Mouse (Mus musculus) heart, adult 8-10 months (tissue): ENCODE results near the gene Tmprss9. TPM values are rescaled to one million over a fixed set of nuclear protein-coding genes. Genes with fewer than 3 reads are reported as not detected.

Experiments
- DNase-seq: peaks from one replicate; pipeline ENCODE4 v3.0.0; 2022; ENCODE audit warnings: low spot score
- microRNA-seq: library from miRNA; unstranded; fragments of <30 nt; microRNA quantifications from one replicate; pipeline ENCODE4 v1.2.0, GENCODE M21; 2022
- total RNA-seq, 4 experiments: library from RNA; stranded (reverse); gene quantifications; 2 replicates each; pipeline ENCODE4 v1.2.4; 2022

Tmprss9 gene
- total RNA-seq, 4 experiments from 2014 or later = not detected

DNA sequence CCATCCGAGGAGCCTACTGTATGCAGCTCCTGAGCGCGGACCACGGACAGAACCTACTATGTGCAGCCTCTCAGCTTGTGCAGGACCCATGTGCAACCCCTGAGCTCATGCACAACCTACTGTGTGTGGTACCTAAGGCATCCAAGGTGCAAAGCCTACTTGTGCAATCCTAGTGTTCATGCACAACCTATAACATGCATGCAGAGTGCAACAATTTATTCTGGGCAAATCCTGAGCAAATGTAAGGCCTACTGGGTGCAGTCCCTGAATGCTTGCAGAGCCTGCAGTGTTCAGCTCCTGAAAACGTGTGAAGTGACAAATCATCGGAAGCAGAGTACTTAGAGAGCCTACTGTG, 65.1 kb downstream of the Tmprss9 start:
- DNase-seq = no peak

DNA sequence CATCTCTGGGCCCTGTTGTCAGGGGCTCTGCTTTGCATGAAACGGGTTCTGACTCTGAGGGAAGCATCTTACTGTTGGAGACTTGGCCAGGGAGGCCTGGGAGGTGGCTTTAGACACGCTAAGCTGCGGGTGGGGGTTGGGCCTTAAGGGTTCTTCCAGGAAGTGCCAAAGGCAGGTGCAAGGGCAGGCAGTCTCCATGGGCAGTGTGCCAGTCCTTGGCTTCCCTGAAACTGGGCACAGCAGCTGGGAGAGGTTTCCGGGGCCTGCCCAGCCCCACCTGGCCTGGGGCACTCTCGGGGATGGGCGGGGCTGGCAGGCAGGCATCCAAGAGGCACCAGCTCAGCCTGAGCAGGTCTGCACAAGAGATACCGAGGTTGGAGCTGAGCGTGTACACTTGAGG, 66.0 kb downstream of the Tmprss9 start:
- no peak for DNase-seq

DNA sequence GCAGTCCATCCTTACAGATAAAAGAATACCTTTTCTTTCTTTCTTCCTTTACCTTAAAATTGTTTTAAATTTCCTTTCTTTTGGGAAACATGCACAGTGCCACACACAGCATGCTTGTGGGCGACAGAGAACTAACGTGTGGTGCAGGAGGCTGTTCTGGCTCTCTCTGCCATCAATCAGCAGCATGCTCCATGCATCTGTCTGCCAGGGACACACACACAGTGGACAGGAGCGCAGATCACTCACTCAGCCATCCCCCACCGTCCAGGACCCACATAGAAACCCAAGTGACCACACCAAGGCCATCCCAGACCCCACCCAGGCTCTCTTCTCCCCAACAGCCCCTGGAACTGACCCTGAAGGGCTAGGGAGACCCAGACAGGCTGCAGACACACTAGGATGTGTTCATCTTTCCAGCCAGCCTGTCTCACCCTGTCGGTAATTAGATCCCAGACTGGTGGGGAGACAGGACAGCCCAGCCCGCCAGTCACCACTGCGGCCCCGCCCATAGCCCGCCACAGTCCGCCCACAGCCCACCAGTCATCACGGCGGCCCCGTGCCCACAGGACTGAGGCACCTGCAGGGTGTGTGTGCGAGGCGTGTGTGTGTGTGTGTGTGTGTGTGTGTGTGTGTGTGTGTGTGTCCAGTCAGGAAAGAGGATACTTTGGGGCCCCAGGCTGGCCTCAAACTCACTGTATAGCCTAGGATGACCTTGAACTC, 67.3 kb downstream of the Tmprss9 start:
- DNase-seq = no peak

DNA sequence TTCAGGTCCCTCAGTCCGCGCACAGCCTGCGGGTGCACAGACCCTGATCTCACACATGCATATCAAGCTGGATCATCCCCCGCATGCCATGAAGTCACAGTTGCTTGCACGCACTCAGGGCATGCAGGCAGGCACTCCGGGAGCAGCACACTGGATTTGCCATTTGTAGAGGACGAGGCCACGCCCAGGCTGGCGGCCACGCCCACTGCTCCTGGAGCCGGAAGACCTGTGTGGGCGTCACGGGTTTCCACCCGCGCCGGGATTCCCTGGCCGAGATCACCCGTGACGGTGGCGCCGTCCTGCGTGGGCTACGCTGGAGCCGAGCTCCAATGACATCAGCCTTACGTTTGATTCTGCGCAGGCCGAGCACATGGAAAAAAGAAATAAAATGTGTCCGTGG, 68.0 kb downstream of the Tmprss9 start:
- DNase-seq = peak; percentile 75

DNA sequence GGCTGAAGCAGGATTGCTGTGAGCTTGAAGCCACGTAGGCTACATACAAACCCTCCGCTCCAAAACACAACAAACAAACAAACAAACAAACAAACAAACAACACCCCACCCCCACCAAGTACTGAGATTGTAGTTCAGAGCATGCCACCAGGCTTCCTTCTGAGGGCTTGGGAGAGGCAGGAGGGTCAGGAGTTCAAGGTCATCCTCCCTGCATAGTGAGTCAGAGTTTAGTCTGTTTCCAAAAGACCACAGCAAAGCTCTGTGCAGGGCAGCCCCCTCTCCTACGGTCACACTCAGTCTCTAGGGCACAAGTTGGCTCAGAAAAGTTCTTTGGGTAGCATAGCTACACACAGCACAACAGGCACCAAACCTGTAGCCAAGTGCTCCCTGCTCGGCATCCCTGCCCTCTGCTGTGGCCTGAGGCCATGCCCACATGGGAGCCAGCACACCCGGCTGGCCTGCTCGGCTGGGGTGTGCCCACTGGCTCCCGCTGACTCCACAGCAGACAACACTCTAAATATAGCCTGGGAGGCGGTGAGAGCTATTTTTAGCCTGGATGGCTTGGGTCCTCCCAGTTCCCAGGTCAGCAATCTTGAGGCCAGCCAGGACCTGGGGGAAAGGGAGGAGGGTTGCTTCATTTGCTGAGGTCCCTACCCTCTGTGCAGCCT, 68.8 kb downstream of the Tmprss9 start:
- peak; percentile 79 for DNase-seq

DNA sequence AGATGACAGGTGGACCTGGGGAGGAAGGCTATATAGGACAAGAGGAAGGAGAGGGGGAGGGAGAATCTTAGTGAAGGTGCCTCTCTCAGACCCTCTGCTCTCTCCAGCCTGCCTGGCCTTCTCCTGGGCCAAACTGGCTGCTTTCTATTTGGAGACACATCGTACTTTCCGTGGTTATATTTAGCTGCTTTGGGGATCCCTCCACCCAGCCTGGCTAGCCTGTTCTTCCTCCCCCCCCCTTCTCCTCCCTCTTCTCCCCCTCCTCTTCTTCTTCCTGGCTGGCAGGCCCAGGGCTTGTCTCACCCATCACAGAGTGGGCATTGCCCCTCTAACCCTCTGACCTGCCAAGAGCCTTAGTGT, 69.3 kb downstream of the Tmprss9 start:
- DNase-seq = peak; percentile 65

DNA sequence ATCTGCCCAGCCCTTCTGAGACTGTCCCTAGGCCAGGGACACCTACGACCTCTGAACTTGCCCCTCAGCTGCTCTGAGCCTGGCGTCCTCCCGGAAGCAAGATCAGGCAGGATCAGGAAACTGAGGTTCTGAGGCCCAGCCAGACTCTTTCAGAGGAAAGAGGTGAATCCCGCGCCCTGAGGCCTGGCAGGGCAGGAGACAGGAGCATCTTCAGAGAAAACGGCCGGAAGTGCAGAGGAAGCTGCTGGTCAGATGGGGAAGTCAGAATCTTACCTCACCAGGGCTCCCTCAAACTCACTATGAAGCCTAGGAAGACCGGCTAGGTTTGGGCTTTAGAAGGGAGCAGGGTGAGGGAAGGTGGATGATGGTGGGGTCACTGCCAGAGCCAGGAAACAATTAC, 71.3 kb downstream of the Tmprss9 start:
- no peak for DNase-seq

DNA sequence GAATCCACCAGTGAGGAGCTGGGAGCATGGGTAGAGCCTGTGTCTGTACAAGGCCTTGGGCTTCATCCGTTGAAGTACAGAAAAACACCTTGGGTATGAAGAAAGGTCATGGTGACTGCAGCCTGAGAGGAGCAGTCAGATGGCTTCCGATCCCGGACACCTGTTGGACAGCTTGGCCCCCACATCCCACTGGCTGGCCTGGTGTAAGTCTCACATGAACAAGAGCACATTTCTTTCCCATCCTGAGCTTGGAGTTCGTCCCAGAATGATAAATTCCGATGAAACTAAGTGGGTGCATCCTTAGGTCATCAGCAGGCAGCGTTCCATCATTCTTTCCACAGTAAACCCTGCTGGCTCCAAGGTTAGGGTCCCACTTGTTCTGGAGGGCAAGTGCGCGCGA, 72.1 kb downstream of the Tmprss9 start:
- DNase-seq = no peak

DNA sequence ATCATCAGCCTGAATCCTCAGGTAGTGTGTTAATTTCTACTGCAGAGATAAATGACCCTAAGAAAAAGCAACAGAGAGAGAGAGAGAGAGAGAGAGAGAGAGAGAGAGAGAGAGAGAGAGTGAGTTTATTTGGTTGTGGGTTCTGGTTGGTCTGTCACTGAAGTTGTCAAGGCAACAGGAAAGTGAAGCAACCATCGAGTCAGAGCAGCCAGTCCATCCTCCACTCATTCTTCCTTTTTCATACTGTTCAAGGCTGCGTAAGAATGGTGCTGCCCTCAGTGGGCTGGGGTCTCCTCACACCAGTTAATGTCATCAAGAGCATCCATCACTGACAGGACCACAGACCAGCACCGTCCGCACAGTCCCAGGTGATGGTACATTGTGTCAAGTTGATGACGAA, 72.6 kb downstream of the Tmprss9 start:
- DNase-seq = no peak

DNA sequence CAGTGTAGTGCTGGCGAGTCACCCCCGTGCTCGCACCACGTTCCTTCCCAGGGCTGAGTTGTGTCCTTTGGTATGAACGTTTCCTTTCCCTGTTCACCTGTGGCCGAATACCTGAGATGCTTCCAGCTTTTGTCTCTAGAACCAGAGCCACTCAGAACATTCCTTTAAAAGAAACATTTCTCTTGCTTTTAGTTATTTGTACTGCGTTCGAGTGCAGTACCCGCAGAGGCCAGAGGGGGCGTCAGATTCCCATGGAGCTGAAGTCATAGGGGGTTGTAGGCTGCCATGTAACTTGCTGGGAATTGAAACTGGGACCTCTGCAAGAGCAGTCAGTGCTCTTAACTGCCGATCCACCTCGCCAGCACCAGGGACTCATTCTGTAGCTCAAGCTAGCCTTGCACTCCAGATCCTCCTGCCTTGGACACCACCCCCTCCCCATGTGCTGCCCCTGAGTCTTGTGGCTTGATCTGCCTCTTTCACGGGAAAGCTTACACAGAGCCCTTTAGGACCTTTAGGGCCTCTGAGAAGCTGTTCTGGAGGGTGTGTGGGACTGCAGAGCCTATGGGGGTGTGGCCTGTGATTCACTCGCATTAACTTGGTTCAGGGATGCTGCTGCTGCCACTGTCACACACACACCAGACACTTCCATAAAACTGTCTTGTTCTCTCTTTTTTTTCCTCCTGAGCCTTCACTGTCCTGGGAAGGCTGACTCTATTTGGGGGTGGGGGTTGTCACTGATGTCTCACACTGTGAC, 75.2 kb downstream of the Tmprss9 start:
- no peak for DNase-seq

DNA sequence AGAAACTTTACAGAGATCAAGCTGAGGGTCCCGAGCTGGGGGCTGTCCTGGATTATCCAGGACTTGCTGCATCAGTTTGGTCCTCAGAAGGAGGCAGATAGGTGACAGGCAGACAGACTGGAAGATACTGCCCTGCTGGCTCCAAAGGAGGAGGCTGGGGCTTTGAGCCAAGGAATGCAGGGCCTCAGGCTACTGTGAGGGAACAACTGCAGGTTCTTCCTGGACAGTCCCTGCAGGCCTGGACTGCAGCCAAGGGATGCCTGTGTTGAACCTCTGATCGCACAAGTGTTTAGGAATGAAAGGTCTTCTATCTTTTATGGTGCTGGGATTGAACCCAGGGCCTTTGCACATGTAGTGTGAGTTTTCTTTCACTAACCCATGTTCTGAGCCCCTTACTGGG, 76.2 kb downstream of the Tmprss9 start:
- DNase-seq = no peak

DNA sequence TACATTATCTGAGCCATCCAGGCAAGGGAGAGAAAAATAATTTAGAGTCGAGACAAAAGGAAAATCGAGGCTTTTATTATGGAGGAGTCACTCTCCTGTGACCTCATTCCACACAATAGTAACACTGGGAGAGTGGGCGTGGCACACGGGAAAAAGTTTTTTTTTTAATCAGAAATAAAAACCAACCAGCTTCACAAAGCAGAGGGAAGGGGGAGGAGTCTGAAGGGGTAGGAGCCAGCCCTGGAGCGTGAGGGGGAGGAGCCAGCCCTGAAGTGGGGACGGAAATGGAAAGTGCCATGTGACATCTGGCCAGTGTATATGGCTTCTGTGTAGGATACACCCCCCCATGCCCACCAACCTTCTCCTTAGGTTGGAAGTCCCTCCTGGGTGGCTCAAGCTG, 76.9 kb downstream of the Tmprss9 start:
- DNase-seq = no peak

DNA sequence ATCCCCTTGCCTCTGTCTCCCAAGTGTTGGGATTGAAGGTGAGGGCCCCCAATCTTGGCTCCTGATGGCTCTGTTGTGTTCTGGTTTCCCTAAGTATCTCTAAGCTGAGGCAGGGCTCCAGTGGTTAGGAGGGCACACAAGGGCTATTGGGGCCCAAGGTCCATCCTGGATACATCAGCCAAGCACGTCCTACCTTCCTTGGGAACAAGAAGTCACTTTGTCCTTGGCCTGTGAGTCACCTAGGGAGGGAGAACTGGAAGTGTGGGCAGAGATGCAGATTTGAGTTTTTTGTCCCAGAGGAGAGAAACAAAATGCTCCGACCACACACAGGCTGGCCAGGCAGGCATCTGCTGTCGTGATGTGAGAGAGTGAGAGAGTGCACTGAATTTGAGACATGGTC, 77.4 kb downstream of the Tmprss9 start:
- no peak for DNase-seq

Small RNA genes within 50 kb of the gene (microRNA-seq; reads per million reads assigned to microRNA genes)
- gene Mir1982 = 1.7 reads per million

Other genes with a start within 250 kb of the Tmprss9 start
- 100 to 1,000 TPM; 119 to 132 (median 122) TPM for gene Csnk1g2, start 249.0 kb upstream of the Tmprss9 start, total RNA-seq
- gene Btbd2, start 214.8 kb upstream of the Tmprss9 start, total RNA-seq = 10 to 100 TPM; 44.0 to 52.5 (median 48.5) TPM
- gene Mknk2, start 193.7 kb upstream of the Tmprss9 start, total RNA-seq = 100 to 1,000 TPM; 197 to 243 (median 216) TPM
- gene Mob3a, start 169.9 kb upstream of the Tmprss9 start, total RNA-seq = 1 to 10 TPM; 3.8 to 6.0 (median 5.4) TPM
- 1 to 10 TPM; 2.2 to 5.3 (median 3.6) TPM for gene Izumo4, start 169.7 kb upstream of the Tmprss9 start, total RNA-seq
- gene Ap3d1, start 129.6 kb upstream of the Tmprss9 start, total RNA-seq = 10 to 100 TPM; 41.2 to 44.5 (median 43.4) TPM
- 10 to 100 TPM; 13.3 to 24.1 (median 19.8) TPM for gene Dot1l, start 116.6 kb upstream of the Tmprss9 start, total RNA-seq
- 10 to 100 TPM; 25.0 to 33.0 (median 31.5) TPM for gene Sf3a2, start 73.7 kb upstream of the Tmprss9 start, total RNA-seq
- gene Plekhj1, start 73.2 kb upstream of the Tmprss9 start, total RNA-seq = 10 to 100 TPM; 29.8 to 37.4 (median 32.7) TPM
- under 1 TPM; 0.14 to 0.50 (median 0.20) TPM for gene Amh, start 66.6 kb upstream of the Tmprss9 start, total RNA-seq
- 1 to 10 TPM in 1 of 4 experiments, under 1 TPM in 3; 0.47 to 1.6 (median 0.75) TPM for gene Jsrp1, start 58.4 kb upstream of the Tmprss9 start, total RNA-seq
- gene Oaz1, start 45.2 kb upstream of the Tmprss9 start, total RNA-seq = 1,000 to 10,000 TPM in 2 of 4 experiments, 100 to 1,000 TPM in 2; 848 to 1,083 (median 963) TPM
- gene Lingo3, start 27.8 kb upstream of the Tmprss9 start, total RNA-seq = 10 to 100 TPM in 3 of 4 experiments, 1 to 10 TPM in 1; 7.8 to 14.0 (median 12.6) TPM
- 10 to 100 TPM; 23.3 to 32.5 (median 25.0) TPM for gene Lsm7, start 16.6 kb upstream of the Tmprss9 start, total RNA-seq
- 10 to 100 TPM; 11.1 to 15.9 (median 14.4) TPM for gene Sppl2b, start 16.6 kb upstream of the Tmprss9 start, total RNA-seq
- gene Timm13, start 29.1 kb downstream of the Tmprss9 start, total RNA-seq = 100 to 1,000 TPM; 117 to 135 (median 123) TPM
- gene Lmnb2, start 46.4 kb downstream of the Tmprss9 start, total RNA-seq = 1 to 10 TPM; 3.5 to 6.3 (median 4.8) TPM
- gene Gadd45b, start 58.2 kb downstream of the Tmprss9 start, total RNA-seq = 10 to 100 TPM in 2 of 4 experiments, 1 to 10 TPM in 2; 5.0 to 18.1 (median 12.0) TPM
- 1 to 10 TPM; 1.0 to 1.7 (median 1.5) TPM for gene Gng7, start 143.1 kb downstream of the Tmprss9 start, total RNA-seq
- under 1 TPM in 1 of 4 experiments, not detected in 3; 0.44 TPM for gene Diras1, start 153.8 kb downstream of the Tmprss9 start, total RNA-seq
- gene Slc39a3, start 165.6 kb downstream of the Tmprss9 start, total RNA-seq = 10 to 100 TPM; 12.1 to 14.1 (median 12.7) TPM
- 100 to 1,000 TPM in 2 of 4 experiments, 10 to 100 TPM in 2; 92.0 to 102 (median 99.4) TPM for gene Sgta, start 188.3 kb downstream of the Tmprss9 start, total RNA-seq
- 10 to 100 TPM; 12.3 to 14.9 (median 13.2) TPM for gene Thop1, start 198.2 kb downstream of the Tmprss9 start, total RNA-seq
- under 1 TPM in 3 of 4 experiments, not detected in 1; 0.14 to 0.53 (median 0.27) TPM for gene Creb3l3, start 227.0 kb downstream of the Tmprss9 start, total RNA-seq
- gene Map2k2, start 234.1 kb downstream of the Tmprss9 start, total RNA-seq = 100 to 1,000 TPM; 110 to 137 (median 130) TPM